Mouse (Mus musculus) macrophage (primary cell): ENCODE measurements around the gene Srgap3. TPM values are rescaled to one million over a fixed set of nuclear protein-coding genes. Genes with fewer than 3 reads are reported as not detected.
A peak's percentile ranks its signal among the peaks of the same experiment; 100 is the strongest.

Experiments
- H3K27ac ChIP-seq: fragments of 350-480 bp; formaldehyde crosslinking; 2 replicates; pipeline ENCODE4 v1.9.0; 2021
- H3K36me3 ChIP-seq: fragments of 350-480 bp; formaldehyde crosslinking; 2 replicates; pipeline ENCODE4 v1.9.0; 2021; ENCODE audit errors: inconsistent target
- H3K4me3 ChIP-seq: fragments of 350-480 bp; formaldehyde crosslinking; 2 replicates; pipeline ENCODE4 v1.9.0; 2021; ENCODE audit errors: inconsistent target
- H3K79me2 ChIP-seq: fragments of 350-480 bp; formaldehyde crosslinking; 2 replicates; pipeline ENCODE4 v1.9.0; 2021; ENCODE audit errors: inconsistent target
- WGBS: methylation state at CpG from one replicate; pipeline ENCODE4 v1.1.7; 2026; ENCODE audit warnings: inconsistent platforms; ENCODE audit not compliant: missing documents; 5-methylcytosine and 5-hydroxymethylcytosine counted together
- polyA plus RNA-seq: library from polyadenylated mRNA; stranded (reverse); fragments of 250-400 nt; gene quantifications from 3 replicates; pipeline ENCODE4 v1.2.4, GENCODE M21; 2018; ENCODE audit warnings: inconsistent platforms
- total RNA-seq, 78 experiments: library from RNA; depleted of rRNA; stranded (reverse); fragments of 250-400 nt; gene quantifications; 1 replicate in 9 of 78; 2 replicates in 24 of 78; 3 replicates in 43 of 78; 4 replicates in 2 of 78; pipeline ENCODE4 v1.2.4; 2018; ENCODE audit warnings: inconsistent platforms in 56 of 78

The Srgap3 gene
- 10 to 100 TPM in 1 of 26 experiments, 1 to 10 TPM in 24, under 1 TPM in 1; 0.84 to 11.7 (median 5.5) TPM for total RNA-seq (2018; cell fraction: chromatin; rRNA removed)
- 1 to 10 TPM in 3 of 26 experiments, under 1 TPM in 23; 0.47 to 1.4 (median 0.73) TPM for total RNA-seq (2018; cell fraction: cytosol; rRNA removed)
- 1 to 10 TPM in 24 of 26 experiments, under 1 TPM in 2; 0.69 to 4.3 (median 2.6) TPM for total RNA-seq (2018; cell fraction: nucleus; rRNA removed)
- polyA plus RNA-seq: 0.42 to 0.61 TPM (median 0.53 TPM) in 3 replicates

- no peaks in the 10 kb centered on the region for H3K36me3 ChIP-seq
- peak within 1 kb of the TSS; percentile 49 for H3K27ac ChIP-seq
- H3K79me2 ChIP-seq: no peaks in the 10 kb centered on the region
- H3K4me3 ChIP-seq: peak within 1 kb of the TSS; percentile 69
- WGBS: under 1% methylated on average over 30 of the region's 31 CpGs
Observed at GRCm38 (mm10) chr6:112946895-112947436, at the start of gene Srgap3. TSS of gene Srgap3 (minus strand) at chr6:112947266.

- H3K79me2 ChIP-seq: no peaks in the 10 kb centered on the region
- H3K36me3 ChIP-seq: no peaks in the 10 kb centered on the region
- 64% methylated on average over 1 of the region's 1 CpGs for WGBS
- H3K27ac ChIP-seq: no peak overlapping the region
- H3K4me3 ChIP-seq: no peak overlapping the region
Observed at GRCm38 (mm10) chr6:112995708-112996107, 48.6 kb upstream of the Srgap3 start.

GRCm38 (mm10) chr6:112990119-112990518 lies 43.1 kb upstream of the Srgap3 start:
- 89% methylated on average over 1 of the region's 1 CpGs for WGBS
- H3K36me3 ChIP-seq: no peaks in the 10 kb centered on the region
- no peak overlapping the region for H3K4me3 ChIP-seq
- no peaks in the 10 kb centered on the region for H3K79me2 ChIP-seq
- H3K27ac ChIP-seq: no peak overlapping the region

DNA sequence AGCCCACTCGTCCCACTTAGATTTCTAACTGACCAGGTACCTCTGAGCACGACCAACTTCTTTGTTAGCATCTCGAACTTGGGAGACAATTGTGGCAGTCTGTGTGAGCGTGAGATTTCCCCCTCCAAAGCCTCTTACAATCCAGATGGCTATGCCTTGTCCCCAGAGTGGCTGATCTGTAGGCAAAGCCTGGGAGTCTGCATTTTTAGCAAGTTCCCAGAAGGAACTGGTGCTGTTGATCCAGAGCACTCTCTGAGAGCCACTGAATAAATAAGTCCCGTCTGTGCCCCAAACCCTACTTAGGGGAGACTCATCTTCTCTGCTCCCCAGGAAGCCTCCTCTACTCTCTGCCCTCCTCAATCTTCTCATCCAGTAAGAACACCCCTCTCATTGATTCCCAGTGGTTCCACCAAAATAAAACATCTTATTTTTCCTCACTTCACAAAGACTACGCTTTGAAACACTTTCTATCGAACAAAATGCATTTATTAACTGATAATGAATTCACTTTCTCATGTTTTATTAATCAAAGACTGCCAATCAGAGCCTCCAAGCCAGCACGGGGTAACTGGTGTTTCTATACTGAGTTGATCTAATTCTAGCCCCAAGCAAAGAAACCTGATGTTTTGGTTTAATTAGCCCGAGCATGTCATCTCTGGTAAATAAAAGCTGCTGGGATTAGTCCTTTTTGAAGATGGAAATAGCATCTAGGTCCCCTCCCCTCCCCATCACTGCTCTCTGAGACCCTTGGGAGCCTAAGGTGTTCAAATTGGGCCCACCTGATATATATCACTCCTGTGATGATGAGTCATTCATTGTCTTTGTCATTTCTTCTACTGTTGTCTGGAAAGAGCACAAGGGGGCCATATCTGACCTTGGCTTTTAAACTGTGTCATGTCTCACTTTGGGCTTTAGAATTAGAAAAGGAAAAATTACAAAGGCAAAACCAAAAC lies 38.6 kb upstream of the Srgap3 start:
- no peaks in the 10 kb centered on the region for H3K79me2 ChIP-seq
- no peak overlapping the region for H3K27ac ChIP-seq
- H3K4me3 ChIP-seq: no peak overlapping the region
- 91% methylated on average over 9 of the region's 9 CpGs for WGBS
- H3K36me3 ChIP-seq: no peaks in the 10 kb centered on the region

DNA sequence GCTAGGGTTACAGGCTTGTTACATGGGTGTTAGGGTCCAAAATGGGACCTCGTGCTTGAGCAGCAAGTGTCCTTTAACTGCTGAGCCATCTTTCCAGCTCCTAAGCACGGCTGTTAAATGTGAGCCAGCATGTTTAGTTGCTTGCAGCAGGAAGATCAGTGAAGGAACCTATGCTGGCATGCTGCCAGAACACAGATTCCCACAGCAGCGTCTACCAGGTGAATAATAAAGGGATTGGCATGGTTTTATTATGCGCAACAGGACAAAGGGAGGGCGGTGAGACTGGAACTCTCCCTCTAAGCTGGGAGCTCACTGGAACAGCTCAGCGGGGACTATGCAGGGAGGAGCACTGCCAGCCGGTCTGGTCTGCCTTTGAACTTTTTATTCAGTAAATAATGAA lies 35.2 kb upstream of the Srgap3 start:
- WGBS: 81% methylated on average over 7 of the region's 7 CpGs
- H3K27ac ChIP-seq: no peak overlapping the region
- H3K79me2 ChIP-seq: no peaks in the 10 kb centered on the region
- no peak overlapping the region for H3K4me3 ChIP-seq
- no peaks in the 10 kb centered on the region for H3K36me3 ChIP-seq

DNA sequence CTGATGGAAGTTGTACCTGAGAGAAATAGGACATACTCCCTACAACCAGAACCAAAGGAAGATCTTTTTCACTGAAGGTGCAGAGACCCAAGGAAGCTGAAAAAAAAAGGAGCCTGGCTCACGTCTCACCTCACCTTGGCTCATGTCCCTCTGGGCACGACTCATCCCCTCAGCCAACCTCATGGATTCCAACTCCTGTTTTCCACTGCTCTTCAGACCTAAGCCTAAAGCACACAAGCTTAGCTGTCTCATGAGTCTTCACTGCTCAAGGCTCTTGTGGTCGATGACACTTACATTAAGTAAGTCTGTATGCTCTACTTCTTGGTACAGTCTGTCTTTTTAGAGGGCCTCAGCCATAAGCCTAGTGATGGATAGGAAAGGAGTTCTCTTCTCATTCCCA lies 31.9 kb upstream of the Srgap3 start:
- Histone ChIP-seq H3K79me2 (no peaks in the 10 kb centered on the region), H3K4me3 (no peak overlapping the region), H3K36me3 (no peaks in the 10 kb centered on the region), H3K27ac (no peak overlapping the region)
- WGBS: 88% methylated on average over 3 of the region's 3 CpGs

- no peaks in the 10 kb centered on the region for H3K79me2 ChIP-seq
- H3K36me3 ChIP-seq: no peaks in the 10 kb centered on the region
- no peak overlapping the region for H3K27ac ChIP-seq
- 96% methylated on average over 4 of the region's 4 CpGs for WGBS
- H3K4me3 ChIP-seq: no peak overlapping the region
Observed at GRCm38 (mm10) chr6:112977246-112977645, 30.2 kb upstream of the Srgap3 start.

GRCm38 (mm10) chr6:112976541-112976940 lies 29.5 kb upstream of the Srgap3 start:
- Histone ChIP-seq H3K4me3 (no peak overlapping the region), H3K36me3 (no peaks in the 10 kb centered on the region), H3K79me2 (no peaks in the 10 kb centered on the region), H3K27ac (no peak overlapping the region)

- no peak overlapping the region for H3K4me3 ChIP-seq
- H3K36me3 ChIP-seq: no peaks in the 10 kb centered on the region
- WGBS: 94% methylated on average over 16 of the region's 16 CpGs
- no peak overlapping the region for H3K27ac ChIP-seq
- H3K79me2 ChIP-seq: no peaks in the 10 kb centered on the region
Observed at GRCm38 (mm10) chr6:112976136-112976535, 29.1 kb upstream of the Srgap3 start.

GRCm38 (mm10) chr6:112973786-112974720 lies 27.0 kb upstream of the Srgap3 start:
- WGBS: 90% methylated on average over 19 of the region's 19 CpGs
- H3K27ac ChIP-seq: no peak overlapping the region
- H3K36me3 ChIP-seq: no peaks in the 10 kb centered on the region
- H3K4me3 ChIP-seq: no peak overlapping the region
- H3K79me2 ChIP-seq: no peaks in the 10 kb centered on the region

DNA sequence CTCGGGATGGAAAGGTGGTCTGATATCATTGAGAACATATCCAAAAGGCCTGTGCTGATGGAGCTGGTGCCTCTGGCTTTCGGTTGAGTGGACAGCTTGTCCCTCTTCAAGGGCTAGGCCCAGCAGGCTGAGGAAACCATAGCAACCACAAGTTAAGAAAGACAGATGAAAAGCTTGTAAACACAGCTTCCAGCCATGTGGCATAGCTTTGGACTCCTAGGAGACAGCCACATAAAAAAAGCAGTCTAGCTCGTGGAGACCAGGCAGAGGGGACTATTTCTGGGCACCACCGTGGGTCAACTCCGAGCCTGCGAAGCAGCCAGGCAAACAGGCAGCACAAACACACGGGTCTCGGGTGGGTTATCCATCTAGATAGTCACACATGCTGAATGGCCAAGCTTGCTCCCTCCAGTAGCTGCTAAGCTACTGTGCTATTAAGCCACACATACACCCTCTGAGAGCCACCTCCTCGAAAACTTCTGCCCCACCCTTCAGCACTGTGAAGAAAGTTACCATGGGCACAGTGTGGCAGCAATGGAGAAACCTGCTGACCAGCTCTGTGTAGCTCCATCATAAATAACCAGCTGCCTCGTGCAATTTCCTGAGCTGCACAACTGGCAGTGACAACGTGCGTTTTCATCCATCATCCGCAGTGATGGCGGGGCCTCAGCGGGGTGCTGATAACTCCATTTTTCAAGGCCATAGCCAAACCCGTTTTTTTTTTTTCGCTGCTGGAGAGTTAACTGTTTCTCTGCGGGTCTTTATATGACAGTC lies 26.0 kb upstream of the Srgap3 start:
- Histone ChIP-seq H3K27ac (no peak overlapping the region), H3K4me3 (no peak overlapping the region), H3K79me2 (no peaks in the 10 kb centered on the region), H3K36me3 (no peaks in the 10 kb centered on the region)
- 38% methylated on average over 18 of the region's 18 CpGs for WGBS

DNA sequence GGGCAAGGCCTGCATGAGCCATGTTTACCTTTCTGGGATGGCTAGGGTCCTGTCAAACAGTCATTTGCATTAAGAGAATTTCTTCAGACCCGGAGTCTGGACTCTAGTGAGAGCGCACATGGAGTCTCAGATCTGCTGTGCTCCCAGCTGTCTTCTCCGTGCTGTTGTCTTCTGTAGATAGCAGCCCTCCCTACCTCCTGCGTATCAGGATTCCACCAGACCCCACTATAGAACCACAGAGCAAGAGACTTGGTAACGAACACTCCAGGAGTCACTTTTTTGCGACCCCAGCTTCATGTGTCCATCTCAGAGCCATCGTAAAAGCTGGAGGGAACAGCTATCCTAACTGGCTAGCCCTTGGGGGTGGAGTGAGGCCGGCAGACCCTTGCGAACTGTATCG lies 25.1 kb upstream of the Srgap3 start:
- Histone ChIP-seq H3K79me2 (no peaks in the 10 kb centered on the region), H3K36me3 (no peaks in the 10 kb centered on the region), H3K4me3 (no peak overlapping the region), H3K27ac (no peak overlapping the region)
- 95% methylated on average over 10 of the region's 10 CpGs for WGBS

- whole genome bisulfite sequencing: 80% methylated on average over 6 of the region's 6 CpGs
- Histone ChIP-seq H3K27ac (no peak overlapping the region), H3K4me3 (no peak overlapping the region), H3K79me2 (no peaks in the 10 kb centered on the region), H3K36me3 (no peaks in the 10 kb centered on the region)
Observed at GRCm38 (mm10) chr6:112971116-112971768, 24.2 kb upstream of the Srgap3 start.
